Mouse (Mus musculus) hindbrain, embryonic 12.5 days (tissue): Measurements from ENCODE around the gene Nek7. TPM values are rescaled to one million over a fixed set of nuclear protein-coding genes. Genes with fewer than 3 reads are reported as not detected.

Source experiments
- ATAC-seq: fragments of 200-750 bp; cut with Nextera tagmentation; 2 replicates; pipeline ENCODE4 v1.8.0; 2017; ENCODE audit warnings: moderate TSS enrichment; ENCODE audit not compliant: low FRiP score
- H3K27ac ChIP-seq: fragments of 300-500 bp; sonication (generic); 2 replicates; pipeline ENCODE4 v1.5.1; 2016; ENCODE audit warnings: mild to moderate bottlenecking
- H3K27me3 ChIP-seq: fragments of 300-500 bp; sonication (generic); 2 replicates; pipeline ENCODE4 v1.6.1; 2016; ENCODE audit warnings: mild to moderate bottlenecking
- H3K36me3 ChIP-seq: fragments of 300-500 bp; sonication (generic); 2 replicates; pipeline ENCODE4 v1.6.1; 2016; ENCODE audit warnings: mild to moderate bottlenecking
- H3K4me1 ChIP-seq: fragments of 300-500 bp; sonication (generic); 2 replicates; pipeline ENCODE4 v1.6.1; 2016
- H3K4me2 ChIP-seq: fragments of 300-500 bp; sonication (generic); replicated peaks from 2 replicates; pipeline ENCODE4 v1.6.1; 2016; ENCODE audit warnings: mild to moderate bottlenecking
- H3K4me3 ChIP-seq: fragments of 300-500 bp; sonication (generic); 2 replicates; pipeline ENCODE4 v1.5.1; 2016; ENCODE audit warnings: mild to moderate bottlenecking
- H3K9ac ChIP-seq: fragments of 300-500 bp; sonication (generic); 2 replicates; pipeline ENCODE4 v1.6.1; 2016; ENCODE audit warnings: mild to moderate bottlenecking, moderate library complexity
- H3K9me3 ChIP-seq: fragments of 300-500 bp; sonication (generic); replicated peaks from 2 replicates; pipeline ENCODE4 v1.6.1; 2016; ENCODE audit warnings: mild to moderate bottlenecking
- WGBS: fragments of 180-500 bp; shearing (Covaris S2); methylation state at CpG from one replicate; pipeline ENCODE4 v1.1.7; 2016; 5-methylcytosine and 5-hydroxymethylcytosine counted together
- polyA plus RNA-seq: library from polyadenylated mRNA; unstranded; fragments of >200 nt; fragmentation: Nextera tagmentation; extraction: Ambion mirVana; gene quantifications from 2 replicates; pipeline ENCODE4 v1.2.1, GENCODE M21; 2016

The Nek7 gene
- polyA plus RNA-seq, result 23.2 and 24.5 TPM in 2 replicates

DNA sequence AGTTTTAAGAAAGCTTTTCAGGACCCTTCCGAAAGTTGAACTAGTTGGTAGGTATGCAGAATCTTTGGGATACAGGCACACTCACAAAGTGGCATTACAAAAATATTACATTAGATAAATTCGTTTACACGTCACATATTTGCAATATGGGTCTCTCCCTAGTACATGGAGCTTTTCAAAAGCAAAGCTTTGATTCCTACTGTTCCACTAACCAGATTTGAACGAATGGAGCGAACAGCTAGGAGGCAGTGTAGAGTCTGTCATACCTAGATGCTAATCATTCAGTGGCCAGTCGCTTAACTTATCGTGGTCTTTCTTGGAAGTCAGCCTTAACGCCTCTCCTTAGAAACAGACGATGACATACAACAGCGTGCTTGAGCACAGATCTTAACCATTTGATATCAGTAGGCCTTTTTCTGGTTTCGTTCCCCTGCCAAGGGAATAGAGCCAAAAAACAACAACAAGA lies at the start of gene Nek7:
Nek7 (minus strand) TSS at position 146 of the 466 bp plus-strand sequence.
- Histone ChIP-seq H3K27me3 (no peaks in the 10 kb centered on the region), H3K4me3 (peak within 1 kb of the TSS; percentile 94), H3K4me2 (peak within 1 kb of the TSS; percentile 77), H3K27ac (peak within 1 kb of the TSS; percentile 91), H3K4me1 (0 out of 2 replicates have a peak, but pooled peaks cover 9% of the 10 kb centered on the region), H3K9me3 (no peaks in the 10 kb centered on the region), H3K9ac (peak within 1 kb of the TSS; percentile 79), H3K36me3 (no peaks in the 10 kb centered on the region)
- ATAC-seq, result no peak
- 3% methylated on average over 11 of the region's 11 CpGs for WGBS

DNA sequence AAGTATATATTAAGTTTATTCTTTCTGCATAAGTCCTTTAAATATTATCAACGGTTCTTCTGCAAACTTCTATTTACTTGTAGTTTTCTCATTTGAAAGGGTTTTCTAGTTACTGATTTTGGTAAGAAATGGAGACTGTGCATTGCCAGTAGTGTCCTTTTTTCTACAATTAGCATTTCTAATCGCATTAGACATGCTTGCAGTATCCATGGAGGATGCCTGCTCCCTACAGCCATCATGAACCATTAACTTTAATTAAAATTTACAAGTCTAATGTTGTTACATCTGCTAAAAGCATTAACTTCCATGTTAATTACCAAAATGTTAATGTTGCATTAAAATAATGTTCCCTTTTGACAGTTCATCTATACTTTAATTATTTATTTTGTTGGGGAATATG lies 42.4 kb upstream of the Nek7 start:
- no peak overlapping the region for H3K4me2 ChIP-seq
- H3K9me3 ChIP-seq, result no peaks in the 10 kb centered on the region
- H3K27me3 ChIP-seq, result no peaks in the 10 kb centered on the region
- H3K4me3 ChIP-seq, result no peak overlapping the region
- H3K27ac ChIP-seq, result no peak overlapping the region
- ATAC-seq, result peak; percentile 87
- H3K36me3 ChIP-seq, result no peaks in the 10 kb centered on the region
- H3K9ac ChIP-seq, result no peak overlapping the region
- H3K4me1 ChIP-seq, result no peaks in the 10 kb centered on the region
- 51% methylated on average over 2 of the region's 2 CpGs for WGBS

GRCm38 (mm10) chr1:138654212-138654611 lies 34.3 kb upstream of the Nek7 start:
- Histone ChIP-seq H3K9me3 (no peaks in the 10 kb centered on the region), H3K4me3 (no peak overlapping the region), H3K27ac (no peak overlapping the region), H3K27me3 (no peaks in the 10 kb centered on the region), H3K9ac (no peak overlapping the region), H3K36me3 (no peaks in the 10 kb centered on the region), H3K4me1 (no peaks in the 10 kb centered on the region), H3K4me2 (no peak overlapping the region)
- no peak for ATAC-seq

DNA sequence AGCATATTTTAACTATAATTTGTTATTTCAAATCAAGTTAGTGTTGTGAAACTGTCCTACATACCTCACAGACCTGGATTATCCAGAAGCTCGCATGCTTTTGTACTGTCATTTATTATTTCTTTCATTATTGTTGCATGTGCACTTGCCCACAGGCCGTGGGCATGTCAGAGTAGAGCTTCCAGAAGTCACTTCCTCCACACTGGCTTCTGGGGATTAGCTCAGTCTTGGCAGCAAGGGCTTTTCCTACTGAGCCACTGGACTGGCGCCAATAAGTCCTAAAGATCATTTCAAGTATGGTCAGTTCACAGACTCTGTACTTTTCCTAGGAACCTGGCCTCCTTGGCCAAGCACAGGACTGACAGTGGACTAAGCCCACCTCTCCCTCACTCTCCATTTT lies 25.1 kb upstream of the Nek7 start:
- H3K36me3 ChIP-seq, result no peaks in the 10 kb centered on the region
- no peaks in the 10 kb centered on the region for H3K4me1 ChIP-seq
- H3K27me3 ChIP-seq, result no peaks in the 10 kb centered on the region
- no peaks in the 10 kb centered on the region for H3K9me3 ChIP-seq
- no peak overlapping the region for H3K4me3 ChIP-seq
- no peak overlapping the region for H3K27ac ChIP-seq
- H3K9ac ChIP-seq, result no peak overlapping the region
- no peak for ATAC-seq
- 79% methylated on average over 3 of the region's 3 CpGs for WGBS
- no peak overlapping the region for H3K4me2 ChIP-seq

DNA sequence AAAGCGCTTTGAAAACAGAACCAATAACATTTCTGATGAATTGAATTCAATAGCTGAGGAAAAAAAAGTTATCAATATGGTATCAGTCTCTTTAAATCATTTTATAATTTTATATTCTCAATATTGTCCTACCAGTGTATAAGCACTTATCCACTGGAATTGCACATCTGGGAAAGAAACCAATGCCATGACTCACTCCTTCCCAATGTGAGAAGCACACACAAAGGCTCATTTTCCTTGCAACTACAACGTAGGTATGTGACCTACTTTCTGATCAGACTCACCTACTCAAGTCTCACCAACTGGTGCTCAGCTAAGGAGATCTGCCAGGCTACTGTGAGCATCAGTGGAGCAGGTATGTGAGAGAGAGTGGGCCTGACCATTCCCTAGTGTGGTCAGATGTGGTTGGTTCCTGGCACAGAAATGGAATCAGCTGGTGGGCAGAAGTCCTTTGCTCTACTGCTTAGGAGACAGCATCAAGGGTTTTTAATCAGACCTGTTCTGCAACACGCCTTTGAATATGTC lies 23.4 kb upstream of the Nek7 start:
- no peak overlapping the region for H3K27ac ChIP-seq
- H3K4me1 ChIP-seq, result no peaks in the 10 kb centered on the region
- no peaks in the 10 kb centered on the region for H3K9me3 ChIP-seq
- H3K4me3 ChIP-seq, result no peak overlapping the region
- H3K4me2 ChIP-seq, result no peak overlapping the region
- ATAC-seq, result no peak
- WGBS, result 91% methylated on average over 3 of the region's 3 CpGs
- no peaks in the 10 kb centered on the region for H3K36me3 ChIP-seq
- H3K27me3 ChIP-seq, result no peaks in the 10 kb centered on the region
- no peak overlapping the region for H3K9ac ChIP-seq

GRCm38 (mm10) chr1:138640934-138641461 lies 21.1 kb upstream of the Nek7 start:
- H3K27ac ChIP-seq, result no peak overlapping the region
- WGBS, result 70% methylated on average over 4 of the region's 4 CpGs
- no peak overlapping the region for H3K4me3 ChIP-seq
- no peaks in the 10 kb centered on the region for H3K4me1 ChIP-seq
- H3K9ac ChIP-seq, result no peak overlapping the region
- no peaks in the 10 kb centered on the region for H3K27me3 ChIP-seq
- ATAC-seq, result no peak
- no peaks in the 10 kb centered on the region for H3K36me3 ChIP-seq
- H3K9me3 ChIP-seq, result no peaks in the 10 kb centered on the region; the same call in 1 of the 2 replicates
- H3K4me2 ChIP-seq, result no peak overlapping the region

- no peak overlapping the region for H3K4me2 ChIP-seq
- H3K27ac ChIP-seq, result no peak overlapping the region
- H3K36me3 ChIP-seq, result no peaks in the 10 kb centered on the region
- no peaks in the 10 kb centered on the region for H3K27me3 ChIP-seq
- H3K4me1 ChIP-seq, result no peaks in the 10 kb centered on the region
- no peak for ATAC-seq
- no peak overlapping the region for H3K4me3 ChIP-seq
- H3K9ac ChIP-seq, result no peak overlapping the region
- H3K9me3 ChIP-seq, result no peaks in the 10 kb centered on the region; the same call in 1 of the 2 replicates
These were observed 17.9 kb upstream of the Nek7 start for GRCm38 (mm10) chr1:138637850-138638249.

GRCm38 (mm10) chr1:138634561-138634960 lies 14.6 kb upstream of the Nek7 start:
- H3K27ac ChIP-seq, result no peak overlapping the region
- no peaks in the 10 kb centered on the region for H3K4me1 ChIP-seq
- no peak overlapping the region for H3K4me3 ChIP-seq
- no peak overlapping the region for H3K9ac ChIP-seq
- H3K27me3 ChIP-seq, result no peaks in the 10 kb centered on the region
- H3K9me3 ChIP-seq, result no peaks in the 10 kb centered on the region; the same call in 1 of the 2 replicates
- no peaks in the 10 kb centered on the region for H3K36me3 ChIP-seq
- 93% methylated on average over 1 of the region's 1 CpGs for WGBS
- no peak overlapping the region for H3K4me2 ChIP-seq
- ATAC-seq, result no peak

DNA sequence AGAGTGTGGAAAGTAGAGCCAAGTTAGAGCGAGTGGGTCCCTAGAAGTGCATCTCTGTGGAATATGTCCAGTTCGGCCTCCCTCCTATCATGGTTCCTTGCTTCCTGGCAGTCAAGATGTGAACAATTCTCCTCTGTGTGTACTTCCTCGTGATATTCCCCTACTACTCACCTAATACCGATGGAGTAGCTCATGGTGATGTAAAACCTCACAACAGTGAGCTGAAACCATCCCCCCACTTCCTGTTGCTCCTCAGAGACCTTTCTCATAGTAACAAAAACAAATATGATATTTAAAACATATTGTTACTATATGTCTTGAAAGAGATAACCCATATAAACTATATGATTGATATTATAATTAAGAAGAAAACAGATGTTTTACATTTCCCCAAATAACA lies 9.0 kb upstream of the Nek7 start:
- Histone ChIP-seq H3K27me3 (no peaks in the 10 kb centered on the region), H3K27ac (no peak overlapping the region), H3K36me3 (no peaks in the 10 kb centered on the region), H3K4me1 (no peaks in the 10 kb centered on the region), H3K4me3 (no peak overlapping the region), H3K9ac (no peak overlapping the region), H3K4me2 (no peak overlapping the region), H3K9me3 (no peaks in the 10 kb centered on the region)
- ATAC-seq, result no peak
- 83% methylated on average over 4 of the region's 4 CpGs for WGBS

DNA sequence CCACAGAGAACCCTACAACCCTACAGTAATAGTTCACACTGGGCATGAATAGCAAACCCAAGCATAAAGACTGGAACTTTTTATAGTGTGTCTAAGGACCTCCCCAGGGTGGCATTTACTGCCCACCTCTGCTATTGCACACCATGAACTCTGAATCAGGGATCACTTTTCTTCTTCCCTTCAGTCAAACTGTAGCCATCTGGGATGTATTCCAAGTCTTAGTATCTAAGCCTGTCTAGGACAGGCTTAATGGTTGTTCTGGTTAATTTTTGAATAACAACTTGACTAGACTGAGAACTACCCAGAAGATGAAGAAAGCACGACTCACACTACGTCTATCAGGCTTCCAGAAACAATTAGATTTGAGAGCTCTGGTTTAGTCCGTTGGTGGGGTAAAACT lies 8.5 kb upstream of the Nek7 start:
- 86% methylated on average over 3 of the region's 3 CpGs for WGBS
- H3K27me3 ChIP-seq, result no peaks in the 10 kb centered on the region
- no peak overlapping the region for H3K4me3 ChIP-seq
- H3K27ac ChIP-seq, result no peak overlapping the region
- H3K9ac ChIP-seq, result no peak overlapping the region
- ATAC-seq, result no peak
- H3K36me3 ChIP-seq, result no peaks in the 10 kb centered on the region
- no peak overlapping the region for H3K4me2 ChIP-seq
- no peaks in the 10 kb centered on the region for H3K9me3 ChIP-seq
- H3K4me1 ChIP-seq, result no peaks in the 10 kb centered on the region

- 74% methylated on average over 3 of the region's 3 CpGs for WGBS
- Histone ChIP-seq H3K4me2 (no peak overlapping the region), H3K4me3 (no peak overlapping the region), H3K27ac (no peak overlapping the region), H3K9me3 (no peaks in the 10 kb centered on the region), H3K36me3 (no peaks in the 10 kb centered on the region), H3K4me1 (no peaks in the 10 kb centered on the region), H3K27me3 (no peaks in the 10 kb centered on the region), H3K9ac (no peak overlapping the region)
- no peak for ATAC-seq
These were observed 7.9 kb upstream of the Nek7 start for GRCm38 (mm10) chr1:138627804-138628203.

DNA sequence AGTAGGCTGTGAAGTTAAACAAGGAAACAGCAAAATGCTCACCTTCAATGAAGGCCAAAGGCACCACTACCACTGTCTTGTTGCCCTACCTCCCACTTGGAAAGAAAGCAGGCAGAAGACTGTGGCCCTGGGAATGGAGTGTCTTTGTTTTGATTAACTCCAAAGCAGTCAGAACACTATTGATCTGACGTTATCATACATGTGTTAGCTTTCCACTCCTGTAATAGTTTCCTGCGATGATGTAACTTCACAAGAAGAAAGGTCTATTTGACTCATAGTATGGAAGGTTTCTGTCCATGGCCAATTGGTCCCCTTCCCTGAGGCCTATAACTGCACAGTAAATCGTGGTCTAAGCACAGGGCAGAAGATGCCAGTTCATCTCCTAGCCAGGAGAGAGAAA lies 6.3 kb upstream of the Nek7 start:
- no peaks in the 10 kb centered on the region for H3K9me3 ChIP-seq
- H3K36me3 ChIP-seq, result no peaks in the 10 kb centered on the region
- H3K4me1 ChIP-seq, result no peaks in the 10 kb centered on the region
- H3K4me3 ChIP-seq, result no peak overlapping the region
- no peak for ATAC-seq
- 84% methylated on average over 3 of the region's 3 CpGs for WGBS
- no peak overlapping the region for H3K9ac ChIP-seq
- H3K27ac ChIP-seq, result no peak overlapping the region
- H3K27me3 ChIP-seq, result no peaks in the 10 kb centered on the region
- no peak overlapping the region for H3K4me2 ChIP-seq

GRCm38 (mm10) chr1:138623870-138624269 lies 3.9 kb upstream of the Nek7 start:
- ATAC-seq, result no peak
- H3K36me3 ChIP-seq, result no peaks in the 10 kb centered on the region
- no peaks in the 10 kb centered on the region for H3K9me3 ChIP-seq
- no peak overlapping the region for H3K4me2 ChIP-seq
- no peaks in the 10 kb centered on the region for H3K27me3 ChIP-seq
- WGBS, result 26% methylated on average over 1 of the region's 1 CpGs
- H3K4me3 ChIP-seq, result no peak overlapping the region
- H3K9ac ChIP-seq, result no peak overlapping the region
- no peaks in the 10 kb centered on the region for H3K4me1 ChIP-seq
- H3K27ac ChIP-seq, result no peak overlapping the region
